Mouse (Mus musculus): ENCODE measurements at regions not wholly inside any gene's neighbourhood (a gene's known extent, or its start where the extent isn't known, plus 50 kb on each side); places are given as distances from the start of the nearest gene placed in this dataset.

DNA sequence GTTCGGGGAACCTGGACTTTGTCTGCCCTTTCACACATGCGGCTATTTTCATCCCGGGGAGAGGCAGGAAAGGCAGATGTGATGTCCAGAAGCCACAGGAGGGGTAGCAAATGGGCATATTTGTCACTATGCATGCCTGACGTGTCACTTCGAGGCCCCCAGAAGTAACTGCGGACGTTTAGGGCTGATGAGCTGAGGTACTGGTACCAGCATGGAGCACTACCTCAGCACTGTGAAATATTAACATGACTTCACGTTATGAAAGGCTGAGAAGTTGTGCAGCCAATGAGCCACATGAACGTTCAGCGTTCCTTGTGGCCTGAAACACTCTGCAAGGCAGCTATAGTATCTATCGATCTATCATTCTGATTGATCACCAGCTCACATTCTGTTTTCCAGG lies 255.1 kb downstream of the Zfp704 start:
- 68% methylated on average over 11 of the region's 11 CpGs for WGBS
- no peak for TF ChIP-seq CTCF (IDR thresholded peaks at IDR 0.05; ENCODE audit: low read depth)
- no peaks in the 10 kb centered on the region for H3K9me3 ChIP-seq (replicated peaks; ENCODE audit: low read length)
- H3K4me1 ChIP-seq (replicated peaks; ENCODE audit: insufficient read depth, low read length): no peaks in the 10 kb centered on the region
- DNase-seq (ENCODE audit: low spot score) (no peak), ATAC-seq (replicated peaks; ENCODE audit: low FRiP score, low read depth) (no peak)
- no peaks in the 10 kb centered on the region for H3K36me3 ChIP-seq (ENCODE audit: insufficient read depth, low read length)
- no peak overlapping the region for H3K4me3 ChIP-seq (replicated peaks; ENCODE audit: low read depth, low read length)
- H3K4me2 ChIP-seq (ENCODE audit: low read length): no peak overlapping the region
- no peak overlapping the region for H3K9ac ChIP-seq (ENCODE audit: low read depth, low read length)
- no peaks in the 10 kb centered on the region for H3K27me3 ChIP-seq (ENCODE audit: insufficient read depth, low read length)
- no peak overlapping the region for H3K27ac ChIP-seq

- Histone ChIP-seq H3K4me3 (replicated peaks; ENCODE audit: low read depth, low read length) (no peak overlapping the region), H3K9ac (ENCODE audit: low read depth, low read length) (no peak overlapping the region), H3K27ac (no peak overlapping the region), H3K9me3 (replicated peaks; ENCODE audit: low read length) (no peaks in the 10 kb centered on the region), H3K4me1 (replicated peaks; ENCODE audit: insufficient read depth, low read length) (0 out of 2 replicates have a peak, but pooled peaks cover 6% of the 10 kb centered on the region), H3K36me3 (ENCODE audit: insufficient read depth, low read length) (no peaks in the 10 kb centered on the region), H3K4me2 (ENCODE audit: low read length) (no peak overlapping the region), H3K27me3 (ENCODE audit: insufficient read depth, low read length) (no peaks in the 10 kb centered on the region)
- no peak for ATAC-seq (replicated peaks; ENCODE audit: low FRiP score, low read depth)
- no peak for DNase-seq (ENCODE audit: low spot score)
- WGBS: 65% methylated on average over 7 of the region's 7 CpGs
- TF ChIP-seq CTCF (IDR thresholded peaks at IDR 0.05; ENCODE audit: low read depth): no peak
These were observed 257.6 kb downstream of the Zfp704 start for GRCm38 (mm10) chr3:9352251-9352650.

- DNase-seq (ENCODE audit: low spot score) (no peak), ATAC-seq (replicated peaks; ENCODE audit: low FRiP score, low read depth) (no peak)
- TF ChIP-seq CTCF (IDR thresholded peaks at IDR 0.05; ENCODE audit: low read depth): no peak
- Histone ChIP-seq H3K4me2 (ENCODE audit: low read length) (no peak overlapping the region), H3K4me3 (replicated peaks; ENCODE audit: low read depth, low read length) (no peak overlapping the region), H3K4me1 (replicated peaks; ENCODE audit: insufficient read depth, low read length) (0 out of 2 replicates have a peak, but pooled peaks cover 6% of the 10 kb centered on the region), H3K36me3 (ENCODE audit: insufficient read depth, low read length) (no peaks in the 10 kb centered on the region), H3K27ac (no peak overlapping the region), H3K27me3 (ENCODE audit: insufficient read depth, low read length) (no peaks in the 10 kb centered on the region), H3K9ac (ENCODE audit: low read depth, low read length) (no peak overlapping the region), H3K9me3 (replicated peaks; ENCODE audit: low read length) (no peaks in the 10 kb centered on the region)
- 95% methylated on average over 4 of the region's 4 CpGs for WGBS
These were observed 260.1 kb downstream of the Zfp704 start for GRCm38 (mm10) chr3:9349822-9350221.

DNA sequence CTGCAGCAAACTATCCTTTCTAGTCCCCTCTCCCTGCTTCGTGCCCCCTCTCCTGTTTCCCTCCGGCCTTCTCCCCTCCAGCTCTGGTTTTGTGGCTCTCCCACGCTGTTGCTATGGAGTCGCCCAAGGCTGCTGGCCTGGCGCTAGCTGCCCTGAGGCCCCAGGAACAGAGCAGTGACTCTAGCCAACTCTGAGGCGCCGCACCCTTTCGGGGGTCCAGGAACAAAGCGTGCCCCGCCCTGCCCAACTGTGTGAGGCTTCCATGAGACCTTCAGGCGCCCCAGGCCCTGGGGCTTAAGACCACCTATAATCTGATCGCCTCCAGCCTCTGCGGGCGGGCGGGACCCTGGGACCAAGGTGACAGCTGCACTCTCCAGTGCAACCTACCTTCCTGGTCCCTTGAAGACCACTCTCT lies 262.4 kb downstream of the Zfp704 start:
- Histone ChIP-seq H3K27me3 (ENCODE audit: insufficient read depth, low read length) (no peaks in the 10 kb centered on the region), H3K9ac (ENCODE audit: low read depth, low read length) (peak overlapping the region; percentile 48), H3K9me3 (replicated peaks; ENCODE audit: low read length) (no peaks in the 10 kb centered on the region), H3K27ac (peak overlapping the region; percentile 42; the same call in 1 of the 2 replicates), H3K4me3 (replicated peaks; ENCODE audit: low read depth, low read length) (peak overlapping the region; percentile 49), H3K36me3 (ENCODE audit: insufficient read depth, low read length) (no peaks in the 10 kb centered on the region), H3K4me2 (ENCODE audit: low read length) (peak overlapping the region; percentile 97), H3K4me1 (replicated peaks; ENCODE audit: insufficient read depth, low read length) (0 out of 2 replicates have a peak, but pooled peaks cover 6% of the 10 kb centered on the region)
- WGBS: 6% methylated on average over 15 of the region's 15 CpGs
- TF ChIP-seq CTCF (IDR thresholded peaks at IDR 0.05; ENCODE audit: low read depth): no peak
- ATAC-seq (replicated peaks; ENCODE audit: low FRiP score, low read depth): peak; percentile 86
- peak; percentile 85 for DNase-seq (ENCODE audit: low spot score)

DNA sequence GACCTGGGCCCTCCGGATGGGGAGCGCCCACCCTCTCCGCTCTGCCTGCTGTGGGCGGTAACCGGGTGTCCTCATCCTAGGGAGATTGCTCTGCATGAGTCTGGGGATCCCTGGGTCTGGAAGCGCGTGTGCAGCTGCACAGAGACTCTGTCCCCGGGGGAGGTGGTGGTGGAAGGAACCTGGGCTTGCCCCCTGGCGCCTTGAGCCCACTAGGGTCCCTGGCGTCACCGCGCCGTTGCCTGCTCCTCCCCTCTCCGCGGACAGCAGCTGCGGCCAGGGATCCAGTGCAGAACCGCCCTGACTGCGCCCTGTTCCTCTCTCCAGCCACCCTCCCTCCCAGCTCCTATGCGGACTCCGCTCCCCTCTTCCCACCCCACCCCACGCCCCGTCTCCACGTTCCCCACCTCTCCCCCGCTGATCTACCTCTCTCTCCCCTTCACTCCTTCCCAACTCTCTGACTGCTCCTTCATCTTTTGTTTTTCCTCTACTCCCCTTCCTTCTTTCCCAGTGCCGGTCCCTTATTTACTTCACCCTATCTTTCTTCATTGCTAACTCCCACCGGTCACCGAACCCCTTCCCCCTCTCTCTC lies 262.9 kb downstream of the Zfp704 start:
- peak overlapping the region; percentile 97 for H3K4me2 ChIP-seq (ENCODE audit: low read length)
- peak overlapping the region; percentile 48 for H3K9ac ChIP-seq (ENCODE audit: low read depth, low read length)
- whole genome bisulfite sequencing: under 1% methylated on average over 23 of the region's 27 CpGs
- no peaks in the 10 kb centered on the region for H3K9me3 ChIP-seq (replicated peaks; ENCODE audit: low read length)
- H3K27me3 ChIP-seq (ENCODE audit: insufficient read depth, low read length): no peaks in the 10 kb centered on the region
- no peak for TF ChIP-seq CTCF (IDR thresholded peaks at IDR 0.05; ENCODE audit: low read depth)
- H3K27ac ChIP-seq: peak overlapping the region; percentile 42; the same call in 1 of the 2 replicates
- 0 out of 2 replicates have a peak, but pooled peaks cover 6% of the 10 kb centered on the region for H3K4me1 ChIP-seq (replicated peaks; ENCODE audit: insufficient read depth, low read length)
- DNase-seq (ENCODE audit: low spot score): peak; percentile 78
- peak overlapping the region; percentile 49 for H3K4me3 ChIP-seq (replicated peaks; ENCODE audit: low read depth, low read length)
- ATAC-seq (replicated peaks; ENCODE audit: low FRiP score, low read depth): peak; percentile 81
- no peaks in the 10 kb centered on the region for H3K36me3 ChIP-seq (ENCODE audit: insufficient read depth, low read length)

DNA sequence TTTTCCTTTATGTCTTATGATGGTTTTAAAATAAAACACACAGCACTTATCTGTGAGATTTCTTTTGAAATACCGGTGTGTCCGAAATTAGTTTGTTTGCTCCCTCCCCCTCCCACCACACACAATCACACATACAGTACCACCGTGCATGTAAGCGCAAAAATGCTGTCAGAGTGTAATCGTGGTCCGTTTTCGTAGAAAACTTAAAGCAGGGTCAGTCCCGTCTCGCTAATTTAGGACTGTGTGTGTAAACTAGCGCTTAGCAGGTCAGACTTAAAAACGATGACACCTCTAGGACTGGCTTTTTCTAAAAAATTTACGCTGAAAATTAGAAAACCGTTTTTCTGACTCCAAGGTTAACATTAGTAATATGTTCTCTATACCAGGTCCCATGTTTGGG lies 263.5 kb downstream of the Zfp704 start:
- Histone ChIP-seq H3K4me2 (ENCODE audit: low read length) (peak overlapping the region; percentile 97), H3K27me3 (ENCODE audit: insufficient read depth, low read length) (no peaks in the 10 kb centered on the region), H3K27ac (no peak overlapping the region), H3K4me3 (replicated peaks; ENCODE audit: low read depth, low read length) (peak overlapping the region; percentile 49), H3K9me3 (replicated peaks; ENCODE audit: low read length) (no peaks in the 10 kb centered on the region), H3K9ac (ENCODE audit: low read depth, low read length) (peak overlapping the region; percentile 48; the same call in 1 of the 2 replicates), H3K4me1 (replicated peaks; ENCODE audit: insufficient read depth, low read length) (0 out of 2 replicates have a peak, but pooled peaks cover 8% of the 10 kb centered on the region), H3K36me3 (ENCODE audit: insufficient read depth, low read length) (no peaks in the 10 kb centered on the region)
- DNase-seq (ENCODE audit: low spot score) (no peak), ATAC-seq (replicated peaks; ENCODE audit: low FRiP score, low read depth) (no peak)
- TF ChIP-seq CTCF (IDR thresholded peaks at IDR 0.05; ENCODE audit: low read depth): no peak
- 10% methylated on average over 13 of the region's 13 CpGs for WGBS
